Mouse (Mus musculus) lung, adult 2 months (tissue): ENCODE measurements around the gene Lep. TPM values are rescaled to one million over a fixed set of nuclear protein-coding genes. Genes with fewer than 3 reads are reported as not detected.

Experiments
- DNase-seq: peaks from one replicate; pipeline ENCODE4 v3.0.0; 2022
- H3K4me1 ChIP-seq: fragments of 200-500 bp; 2 replicates; pipeline ENCODE4 v1.6.1; 2011; ENCODE audit warnings: low read length; ENCODE audit not compliant: control insufficient read depth, insufficient read depth
- H3K4me3 ChIP-seq: fragments of 200-500 bp; replicated peaks from 2 replicates; pipeline ENCODE3; 2011; ENCODE audit warnings: low read depth, mild to moderate bottlenecking, control low read depth, low read length; ENCODE audit errors: extremely low read depth
- CTCF ChIP-seq: fragments of 200-500 bp; IDR thresholded peaks from 2 replicates; pipeline ENCODE4 v1.5.1; 2011; ENCODE audit warnings: mild to moderate bottlenecking, low read length, control low read depth; ENCODE audit not compliant: insufficient read depth
- POLR2A ChIP-seq: fragments of 200-500 bp; IDR thresholded peaks from 2 replicates; pipeline ENCODE4 v1.6.1; 2011; ENCODE audit warnings: low read depth, mild to moderate bottlenecking, control low read depth, low read length, borderline replicate concordance; ENCODE audit errors: extremely low read depth
- WGBS: fragments of 180-500 bp; shearing (Covaris S2); methylation state at CpG from one replicate; pipeline ENCODE4 v1.1.7; 2018; 5-methylcytosine and 5-hydroxymethylcytosine counted together
- polyA plus RNA-seq: library from polyadenylated mRNA; depleted of rRNA; stranded (reverse); fragments of >200 nt; gene quantifications from 2 replicates; pipeline ENCODE4 v1.2.3, GENCODE M21; 2012; rRNA removed

Gene Lep
- polyA plus RNA-seq, 1 experiment = 1.6 TPM

DNA sequence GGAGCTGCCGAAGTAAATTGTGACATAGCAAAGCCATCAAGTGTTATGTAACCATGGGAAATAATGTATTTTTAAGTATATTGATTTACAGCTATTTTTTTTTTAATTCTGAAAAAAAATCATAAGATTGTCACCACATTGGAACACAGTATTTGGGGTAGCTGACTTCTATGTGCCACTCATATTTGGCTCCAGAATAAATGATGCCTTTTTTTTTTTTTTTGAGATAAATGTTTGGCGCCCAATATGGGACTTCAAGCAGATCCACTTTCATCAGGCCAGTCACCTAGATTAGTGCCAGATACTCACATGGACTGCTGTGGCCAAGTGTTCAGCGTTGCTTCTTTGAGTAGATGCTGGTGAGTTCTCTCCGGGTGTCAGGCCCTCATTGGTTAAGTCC is 51.5 kb downstream of the Lep start:
- no peak for DNase-seq
- 89% methylated on average over 4 of the region's 4 CpGs for WGBS
- TF ChIP-seq POLR2A = no peak
- no peak for TF ChIP-seq CTCF
- no peaks in the 10 kb centered on the region for H3K4me1 ChIP-seq
- no peak overlapping the region for H3K4me3 ChIP-seq

DNA sequence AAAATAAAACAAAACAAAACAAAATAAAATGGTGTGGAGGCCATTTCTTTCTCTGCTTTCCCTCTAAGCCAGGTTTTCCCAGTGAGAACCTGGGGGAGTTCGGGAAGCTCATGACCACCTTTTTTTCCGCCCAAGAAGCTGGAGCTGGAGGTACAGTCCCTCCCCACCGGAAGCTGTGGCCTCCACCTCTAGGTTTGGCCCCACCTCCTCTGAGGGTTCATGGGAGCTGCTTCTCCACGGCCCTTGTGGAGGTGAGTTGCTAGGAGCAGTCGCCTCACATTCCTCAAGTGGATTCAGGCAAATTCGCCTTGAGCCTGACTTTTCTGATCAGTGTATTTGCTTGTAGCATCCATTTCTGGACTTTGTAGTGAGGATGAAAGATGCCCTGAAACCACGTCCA is 55.7 kb downstream of the Lep start:
- no peak for DNase-seq
- no peaks in the 10 kb centered on the region for H3K4me1 ChIP-seq
- WGBS = 62% methylated on average over 7 of the region's 7 CpGs
- H3K4me3 ChIP-seq = no peak overlapping the region
- no peak for TF ChIP-seq POLR2A
- no peak for TF ChIP-seq CTCF

DNA sequence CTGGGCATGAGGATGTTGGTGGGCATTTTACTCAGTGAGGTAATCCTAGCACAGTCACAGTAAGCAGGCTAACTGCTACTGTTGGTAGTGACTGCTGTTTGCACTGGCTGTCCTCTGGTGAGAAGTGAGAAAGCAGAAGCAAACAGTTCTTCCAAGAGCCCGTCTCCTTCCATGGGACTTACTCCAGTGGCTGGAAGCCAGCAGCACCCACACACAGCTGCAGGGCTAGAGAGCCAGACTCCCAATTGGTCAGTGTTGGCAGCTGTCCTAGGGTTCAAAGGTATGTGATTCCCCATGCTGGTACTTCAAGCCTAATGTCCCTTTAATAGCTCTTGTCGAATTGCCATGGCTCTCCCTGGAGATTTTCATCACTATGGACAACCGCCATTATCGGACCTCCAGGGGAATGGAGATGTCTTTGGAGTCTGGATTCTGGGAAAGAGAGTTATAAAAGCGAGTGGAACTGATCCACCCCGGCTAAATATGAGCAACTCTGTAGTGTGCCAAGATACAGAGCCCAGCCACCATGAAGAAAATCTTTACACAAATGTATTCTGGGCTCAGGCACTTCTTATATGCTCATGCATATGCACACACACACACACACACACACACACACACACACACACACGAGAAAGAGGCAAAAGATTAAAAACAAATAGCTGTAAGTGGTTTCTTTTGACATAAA is 57.5 kb downstream of the Lep start:
- no peak overlapping the region for H3K4me3 ChIP-seq
- TF ChIP-seq POLR2A (no peak), CTCF (no peak)
- no peak for DNase-seq
- no peaks in the 10 kb centered on the region for H3K4me1 ChIP-seq
- 45% methylated on average over 7 of the region's 7 CpGs for WGBS

DNA sequence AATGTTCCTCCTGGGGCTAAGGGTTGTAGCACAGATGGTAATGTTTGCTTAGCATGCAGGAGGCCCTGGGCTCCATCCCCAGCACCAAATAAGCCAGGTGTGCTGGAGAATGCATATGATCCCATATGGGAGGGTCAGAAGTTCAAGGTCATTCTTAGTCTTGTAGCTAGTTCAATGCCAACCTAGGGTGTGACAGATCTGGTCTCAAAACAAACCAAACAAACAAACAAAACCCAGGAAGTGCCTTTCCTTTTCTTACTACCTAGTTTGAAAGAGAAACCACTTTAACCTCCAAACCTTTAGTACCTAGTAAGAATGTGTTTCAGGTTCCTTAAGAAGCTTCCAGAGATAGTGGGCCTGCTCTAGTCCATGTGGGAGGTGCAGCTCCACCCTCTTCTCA is 58.2 kb downstream of the Lep start:
- DNase-seq = no peak
- Histone ChIP-seq H3K4me3 (no peak overlapping the region), H3K4me1 (no peaks in the 10 kb centered on the region)
- TF ChIP-seq POLR2A = no peak
- TF ChIP-seq CTCF = no peak

DNA sequence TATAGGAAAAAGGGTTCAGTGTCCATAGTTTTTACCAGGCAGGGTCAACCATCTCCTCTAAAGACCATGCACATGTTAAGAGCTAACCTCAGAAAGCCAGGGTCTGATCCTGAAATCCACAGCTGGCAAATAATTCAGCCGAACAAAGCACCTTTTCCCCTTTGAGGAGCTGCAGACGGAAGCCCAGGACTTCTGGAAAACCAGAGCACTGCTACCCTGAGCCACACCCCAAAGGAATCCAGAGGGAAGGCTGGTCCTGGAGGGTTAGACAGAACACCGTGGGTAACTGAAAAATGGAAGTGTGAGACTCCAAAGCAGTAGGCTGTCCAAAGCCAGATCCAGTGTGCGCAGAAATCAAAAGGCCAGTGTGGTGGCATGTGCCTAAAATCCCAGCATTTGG is 58.9 kb downstream of the Lep start:
- H3K4me3 ChIP-seq = no peak overlapping the region
- 72% methylated on average over 4 of the region's 4 CpGs for WGBS
- no peak for DNase-seq
- TF ChIP-seq CTCF = no peak
- TF ChIP-seq POLR2A = no peak
- H3K4me1 ChIP-seq = no peaks in the 10 kb centered on the region

DNA sequence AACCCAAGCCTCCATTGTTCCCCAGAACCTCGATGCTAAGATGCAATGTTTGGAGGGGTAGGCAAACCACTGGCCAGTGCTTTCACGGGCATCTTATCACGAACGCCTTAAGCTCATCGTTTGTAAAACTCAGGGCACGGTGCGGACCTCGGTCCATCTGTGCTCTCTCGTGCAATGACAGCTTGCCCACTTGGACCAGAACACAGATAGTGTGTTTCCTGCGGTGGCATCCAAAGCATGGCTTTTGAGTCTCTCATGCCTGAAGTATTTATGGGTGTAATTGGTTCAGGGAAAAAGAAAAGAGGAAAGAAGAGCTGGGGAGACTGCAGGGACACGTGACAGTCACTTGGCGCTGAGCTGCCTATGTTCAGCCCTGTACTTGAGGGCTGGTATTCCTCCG is 60.0 kb downstream of the Lep start:
- DNase-seq = no peak
- 84% methylated on average over 13 of the region's 13 CpGs for WGBS
- Histone ChIP-seq H3K4me1 (no peaks in the 10 kb centered on the region), H3K4me3 (no peak overlapping the region)
- no peak for TF ChIP-seq POLR2A
- TF ChIP-seq CTCF = no peak

Other genes starting within 250 kb of the Lep start
- gene Lrrc4, start 228.5 kb upstream of the Lep start, polyA plus RNA-seq = 0.57 and 0.82 TPM in 2 replicates
- gene Rbm28, start 104.8 kb downstream of the Lep start, polyA plus RNA-seq = 6.5 and 10.8 TPM in 2 replicates
- 10.8 and 12.2 TPM in 2 replicates for gene Prrt4, start 119.4 kb downstream of the Lep start, polyA plus RNA-seq
- 214 and 217 TPM in 2 replicates for gene Impdh1, start 156.1 kb downstream of the Lep start, polyA plus RNA-seq
- gene Hilpda, start 212.3 kb downstream of the Lep start, polyA plus RNA-seq = 154 and 155 TPM in 2 replicates
- gene Fam71f2, start 219.4 kb downstream of the Lep start, polyA plus RNA-seq = 5.3 and 5.6 TPM in 2 replicates